Mouse (Mus musculus): ENCODE measurements around the gene Lgr5. TPM values are rescaled to one million over a fixed set of nuclear protein-coding genes. Genes with fewer than 3 reads are reported as not detected.

Gene Lgr5
- total and polyA plus RNA-seq, 3 experiments = not detected

- Histone ChIP-seq H3K4me3 (replicated peaks in 1 of 3; ENCODE audit: low read depth in 2 of 3, low read length in 2 of 3, poor library complexity in 1 of 3) (no peak overlapping the region), H3K36me3 (replicated peaks in 1 of 2; ENCODE audit: control insufficient read depth in 1 of 2, insufficient read depth in 1 of 2, low read length in 1 of 2) (no peaks in the 10 kb centered on the region), H3K4me1 (ENCODE audit: control insufficient read depth in 1 of 2, insufficient read depth in 2 of 2) (peaks cover 9 to 16% of the 10 kb centered on the region in 2 experiments), H3K9me3 (replicated peaks; ENCODE audit: low read length) (no peaks in the 10 kb centered on the region), H3K27ac (ENCODE audit: insufficient read depth, low read depth) (no peak overlapping the region), H3K4me2 (ENCODE audit: insufficient read depth, low read depth, poor library complexity, severe bottlenecking) (0 out of 2 replicates have a peak overlapping the region, but pooled peaks have one; percentile 15), H3K79me2 (replicated peaks; ENCODE audit: control insufficient read depth, extremely low read depth, insufficient read depth, poor library complexity, severe bottlenecking) (no peaks in the 10 kb centered on the region), H3K27me3 (replicated peaks) (no peaks in the 10 kb centered on the region), H3K9ac (ENCODE audit: insufficient read depth, low read depth) (no peak overlapping the region)
- in situ Hi-C loops (cut with MboI; ENCODE audit: low pct_ligation_motif_present, low pct_unique_long_range_greater_than_20kb, low sequenced_read_pairs) = no loop called here
- DNase-seq (ENCODE audit: extremely low read depth) = no peak
- dilution Hi-C loops (cut with MboI; ENCODE audit: extremely low pct_ligation_motif_present, extremely low pct_unique_long_range_greater_than_20kb, low sequenced_read_pairs) = no loop called here
- no peak for TF ChIP-seq TBP (conservative IDR thresholded peaks at IDR 0.05; ENCODE audit: low read depth, low read length)
- TF ChIP-seq MYC (IDR thresholded peaks at IDR 0.05; ENCODE audit: low read depth, low read length) = no peak
- TF ChIP-seq TCF12 (IDR thresholded peaks at IDR 0.05; ENCODE audit: low read depth, low read length) = no peak
- 0 out of 2 replicates have a peak, but pooled peaks have one; percentile 50 for TF ChIP-seq BHLHE40 (IDR thresholded peaks at IDR 0.05; ENCODE audit: low read depth, low read length)
- TF ChIP-seq ZNF384 (IDR thresholded peaks at IDR 0.05; ENCODE audit: low read depth, low read length) = no peak
- no peak for TF ChIP-seq MAFK (IDR thresholded peaks at IDR 0.05; ENCODE audit: insufficient replicate concordance, low read length)
- 0 out of 2 replicates have a peak, but pooled peaks have one; percentile 14 for TF ChIP-seq IRF4 (IDR thresholded peaks at IDR 0.05; ENCODE audit: low read depth, low read length)
- peak; percentile 52 for TF ChIP-seq HCFC1 (IDR thresholded peaks at IDR 0.05; ENCODE audit: low read depth, low read length)
Observed at GRCm38 (mm10) chr10:115593221-115593620, 5.6 kb upstream of the Lgr5 start.

GRCm38 (mm10) chr10:115587979-115588378, 399 bp upstream of the Lgr5 start:
- H3K4me1 ChIP-seq (ENCODE audit: control insufficient read depth in 1 of 2, insufficient read depth in 2 of 2) = peaks cover 5 to 15% of the 10 kb centered on the region in 2 experiments
- H3K9me3 ChIP-seq (replicated peaks; ENCODE audit: low read length) = no peaks in the 10 kb centered on the region
- H3K9ac ChIP-seq (ENCODE audit: insufficient read depth, low read depth) = no peak overlapping the region
- no peaks in the 10 kb centered on the region for H3K27me3 ChIP-seq (replicated peaks)
- DNase-seq (ENCODE audit: extremely low read depth) = no peak
- dilution Hi-C loops (cut with MboI; ENCODE audit: extremely low pct_ligation_motif_present, extremely low pct_unique_long_range_greater_than_20kb, low sequenced_read_pairs) = no loop called here
- no peak overlapping the region for H3K4me3 ChIP-seq (replicated peaks in 1 of 3; ENCODE audit: low read depth in 2 of 3, low read length in 2 of 3, poor library complexity in 1 of 3)
- H3K27ac ChIP-seq (ENCODE audit: insufficient read depth, low read depth) = no peak overlapping the region
- no peak overlapping the region for H3K4me2 ChIP-seq (ENCODE audit: insufficient read depth, low read depth, poor library complexity, severe bottlenecking)
- in situ Hi-C loops (cut with MboI; ENCODE audit: low pct_ligation_motif_present, low pct_unique_long_range_greater_than_20kb, low sequenced_read_pairs) = no loop called here
- H3K79me2 ChIP-seq (replicated peaks; ENCODE audit: control insufficient read depth, extremely low read depth, insufficient read depth, poor library complexity, severe bottlenecking) = no peaks in the 10 kb centered on the region
- TF ChIP-seq MAFK (IDR thresholded peaks at IDR 0.05; ENCODE audit: insufficient replicate concordance, low read length) (no peak), POLR2AphosphoS2 (IDR thresholded peaks at IDR 0.05; ENCODE audit: low read depth, low read length) (no peak), ZKSCAN1 (IDR thresholded peaks at IDR 0.05; ENCODE audit: borderline replicate concordance, low read depth, low read length) (no peak), NRF1 (IDR thresholded peaks at IDR 0.05; ENCODE audit: low read depth, low read length) (no peak), MYC (IDR thresholded peaks at IDR 0.05; ENCODE audit: low read depth, low read length) (no peak), GABPA (IDR thresholded peaks at IDR 0.05; ENCODE audit: insufficient replicate concordance, low read depth, low read length) (no peak), POLR2A (IDR thresholded peaks at IDR 0.05; ENCODE audit: low read depth, low read length) (no peak), RAD21 (IDR thresholded peaks at IDR 0.05; ENCODE audit: low read depth, low read length) (no peak), UBTF (IDR thresholded peaks at IDR 0.05; ENCODE audit: low read depth, low read length) (no peak), JUND (conservative IDR thresholded peaks at IDR 0.05; ENCODE audit: low read depth, low read length) (no peak), RCOR1 (conservative IDR thresholded peaks at IDR 0.05; ENCODE audit: low read depth, low read length) (no peak), CHD1 (IDR thresholded peaks at IDR 0.05; ENCODE audit: low read depth, low read length) (no peak), IRF4 (IDR thresholded peaks at IDR 0.05; ENCODE audit: low read depth, low read length) (no peak)
- no peaks in the 10 kb centered on the region for H3K36me3 ChIP-seq (replicated peaks in 1 of 2; ENCODE audit: control insufficient read depth in 1 of 2, insufficient read depth in 1 of 2, low read length in 1 of 2)

All from CH12.LX (cell line).